1 mouse cellular context compared by ENCODE assay signal in the genomic region with DNA sequence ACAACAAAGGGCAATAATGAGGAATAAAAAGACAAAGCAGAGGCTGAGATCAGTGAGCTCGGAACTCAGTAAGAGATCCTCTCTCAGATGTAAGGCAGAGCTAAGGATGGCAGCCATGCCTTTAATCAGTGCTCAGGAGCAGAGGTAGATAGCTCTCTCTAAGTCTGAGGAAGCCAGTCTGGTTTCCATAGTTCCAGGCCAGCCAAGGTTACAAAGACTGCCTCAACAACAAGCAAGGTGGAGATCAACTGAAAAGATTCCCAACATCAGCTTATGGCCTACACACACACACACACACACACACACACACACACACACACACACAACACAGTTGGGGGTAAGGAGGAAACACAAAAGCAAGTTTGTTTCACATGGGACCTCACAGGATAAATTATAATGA.
TF ChIP-seq lines count a peak whose summit lies in the region.

No protein-coding gene starts in this region.

TF ChIP-seq in CH12.LX, 34 proteins besides CTCF, POLR2A, EP300 and RAD21:
- TF ChIP-seq SIN3A (IDR thresholded peaks at IDR 0.05; ENCODE audit: low read length) = peak; percentile 32; the same call in 1 of the 2 replicates
- TF ChIP-seq ELF1 (IDR thresholded peaks at IDR 0.05; ENCODE audit: low read depth, low read length) = no peak
